Mouse (Mus musculus) neutrophil, adult 83 days (primary cell): ENCODE results near the gene Amer3. TPM values are rescaled to one million over a fixed set of nuclear protein-coding genes. Genes with fewer than 3 reads are reported as not detected.

Experiments used
- total RNA-seq, 2 experiments: library from RNA; stranded (reverse); gene quantifications; one replicate each; pipeline ENCODE4 v1.2.4; 2023

Gene Amer3
- not detected for total RNA-seq

GRCm38 (mm10) chr1:34578851-34579781, at the start of gene Amer3:
Amer3 (plus strand) TSS chr1:34579657.

GRCm38 (mm10) chr1:34535043-34535698, 44.3 kb upstream of the Amer3 start, which contains the start of gene Cfc1:
Cfc1 (plus strand) TSS chr1:34535648.

DNA sequence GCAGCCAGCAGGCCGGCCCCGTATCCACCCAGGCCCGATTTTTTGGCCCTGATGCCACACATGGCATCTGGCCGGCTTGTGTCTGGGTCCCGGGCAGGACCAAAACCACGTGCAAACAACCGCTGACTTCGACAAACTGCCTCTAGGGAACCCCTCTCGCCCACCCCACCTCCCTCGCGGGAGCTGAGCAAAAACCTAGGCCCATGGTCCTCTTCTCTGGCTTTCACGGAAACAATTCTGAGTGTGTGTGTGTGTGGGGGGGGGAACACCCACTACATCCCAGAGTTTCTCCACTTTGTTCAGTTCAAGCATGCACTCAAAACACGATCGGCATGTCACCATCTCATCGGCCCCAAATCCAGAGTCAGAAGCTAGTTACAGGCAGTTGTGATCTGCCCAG, 18.6 kb upstream of the Amer3 start, which contains the start of gene Prss40:
Gene Prss40 (minus strand): TSS at position 101 of the 400 bp plus-strand sequence.

Other genes starting within 250 kb of the Amer3 start
- 10 to 100 TPM; 17.8 to 20.7 TPM for gene Ccdc115, start 140.0 kb upstream of the Amer3 start, total RNA-seq
- gene Imp4, start 139.8 kb upstream of the Amer3 start, total RNA-seq: 10 to 100 TPM; 33.8 to 36.4 TPM
- 10 to 100 TPM; 95.1 to 96.9 TPM for gene Ptpn18, start 119.9 kb upstream of the Amer3 start, total RNA-seq
- gene Prss39, start 81.2 kb upstream of the Amer3 start, total RNA-seq: under 1 TPM in 1 of 2 experiments, not detected in 1; 0.46 TPM
- gene Cfc1, start 44.0 kb upstream of the Amer3 start, total RNA-seq: not detected
- not detected for gene Prss40, start 18.7 kb upstream of the Amer3 start, total RNA-seq